Mouse (Mus musculus) hindbrain, embryonic 10.5 days (tissue): ENCODE results near the gene Ppp3ca. TPM values are rescaled to one million over a fixed set of nuclear protein-coding genes. Genes with fewer than 3 reads are reported as not detected.

ENCODE experiments used
- DNase-seq: peaks from one replicate; pipeline ENCODE4 v3.0.0-alpha.2; 2017; ENCODE audit warnings: low spot score
- H3K27ac ChIP-seq: fragments of 300-500 bp; sonication (generic); 2 replicates; pipeline ENCODE4 v1.5.1; 2016; ENCODE audit warnings: mild to moderate bottlenecking, moderate library complexity
- H3K27me3 ChIP-seq: fragments of 300-500 bp; sonication (generic); 2 replicates; pipeline ENCODE4 v1.6.1; 2016; ENCODE audit warnings: mild to moderate bottlenecking; ENCODE audit not compliant: poor library complexity, insufficient read depth, severe bottlenecking
- H3K36me3 ChIP-seq: fragments of 300-500 bp; sonication (generic); 2 replicates; pipeline ENCODE4 v1.6.1; 2016; ENCODE audit warnings: mild to moderate bottlenecking, moderate library complexity
- H3K4me1 ChIP-seq: fragments of 300-500 bp; sonication (generic); replicated peaks from 2 replicates; pipeline ENCODE4 v1.6.1; 2016; ENCODE audit warnings: mild to moderate bottlenecking
- H3K4me3 ChIP-seq: fragments of 300-500 bp; sonication (generic); 2 replicates; pipeline ENCODE4 v1.5.1; 2016; ENCODE audit warnings: mild to moderate bottlenecking, moderate library complexity
- H3K9me3 ChIP-seq: fragments of 300-500 bp; sonication (generic); 2 replicates; pipeline ENCODE4 v1.6.1; 2016; ENCODE audit warnings: mild to moderate bottlenecking, moderate library complexity
- WGBS: fragments of 180-500 bp; shearing (Covaris S2); methylation state at CpG from one replicate; pipeline ENCODE4 v1.1.7; 2016; 5-methylcytosine and 5-hydroxymethylcytosine counted together
- polyA plus RNA-seq: library from polyadenylated mRNA; unstranded; fragments of >200 nt; fragmentation: Nextera tagmentation; extraction: Ambion mirVana; gene quantifications from 2 replicates; pipeline ENCODE4 v1.2.1, GENCODE M21; 2016

The Ppp3ca gene
- polyA plus RNA-seq, 1 experiment from 2014 or later: 44.0 TPM

- WGBS: 77% methylated on average over 5 of the region's 5 CpGs
- DNase-seq: no peak
Observed at GRCm38 (mm10) chr3:136741659-136742058, 71.7 kb downstream of the Ppp3ca start.

GRCm38 (mm10) chr3:136742258-136743057 lies 72.5 kb downstream of the Ppp3ca start:
- Histone ChIP-seq H3K36me3 (no peaks in the 10 kb centered on the region), H3K4me3 (no peak overlapping the region), H3K27ac (no peak overlapping the region), H3K27me3 (no peaks in the 10 kb centered on the region), H3K4me1 (peaks cover 8% of the 10 kb centered on the region; the same call in 1 of the 2 replicates), H3K9me3 (no peaks in the 10 kb centered on the region)
- WGBS: 87% methylated on average over 9 of the region's 9 CpGs
- DNase-seq: no peak

More at GRCm38 (mm10) chr3:136741659-136742058, 71.7 kb downstream of the Ppp3ca start:
- Histone ChIP-seq H3K27ac (no peak overlapping the region), H3K27me3 (no peaks in the 10 kb centered on the region), H3K9me3 (no peaks in the 10 kb centered on the region), H3K4me1 (peaks cover 8% of the 10 kb centered on the region; the same call in 1 of the 2 replicates), H3K4me3 (no peak overlapping the region), H3K36me3 (no peaks in the 10 kb centered on the region)

GRCm38 (mm10) chr3:136744295-136744897 lies 74.5 kb downstream of the Ppp3ca start:
- 84% methylated on average over 10 of the region's 10 CpGs for WGBS
- no peaks in the 10 kb centered on the region for H3K36me3 ChIP-seq
- H3K4me3 ChIP-seq: no peak overlapping the region
- no peak for DNase-seq
- no peaks in the 10 kb centered on the region for H3K27me3 ChIP-seq
- H3K27ac ChIP-seq: no peak overlapping the region
- no peaks in the 10 kb centered on the region for H3K9me3 ChIP-seq
- H3K4me1 ChIP-seq: peaks cover 11% of the 10 kb centered on the region; the same call in 1 of the 2 replicates

GRCm38 (mm10) chr3:136745456-136745855 lies 75.5 kb downstream of the Ppp3ca start:
- 89% methylated on average over 7 of the region's 7 CpGs for WGBS
- H3K27me3 ChIP-seq: no peaks in the 10 kb centered on the region
- no peak overlapping the region for H3K4me3 ChIP-seq
- no peaks in the 10 kb centered on the region for H3K9me3 ChIP-seq
- no peak overlapping the region for H3K27ac ChIP-seq
- no peak for DNase-seq
- peaks cover 15% of the 10 kb centered on the region; the same call in 1 of the 2 replicates for H3K4me1 ChIP-seq
- H3K36me3 ChIP-seq: no peaks in the 10 kb centered on the region

GRCm38 (mm10) chr3:136748761-136749476 lies 79.0 kb downstream of the Ppp3ca start:
- 87% methylated on average over 6 of the region's 6 CpGs for WGBS
- no peak for DNase-seq
- peaks cover 17% of the 10 kb centered on the region for H3K4me1 ChIP-seq

GRCm38 (mm10) chr3:136749477-136749797 lies 79.5 kb downstream of the Ppp3ca start:
- H3K27me3 ChIP-seq: no peaks in the 10 kb centered on the region
- H3K9me3 ChIP-seq: no peaks in the 10 kb centered on the region
- H3K4me3 ChIP-seq: no peak overlapping the region
- H3K4me1 ChIP-seq: peaks cover 14% of the 10 kb centered on the region
- H3K36me3 ChIP-seq: no peaks in the 10 kb centered on the region
- DNase-seq: no peak
- no peak overlapping the region for H3K27ac ChIP-seq

More at GRCm38 (mm10) chr3:136748761-136749476, 79.0 kb downstream of the Ppp3ca start:
- Histone ChIP-seq H3K27me3 (no peaks in the 10 kb centered on the region), H3K9me3 (no peaks in the 10 kb centered on the region), H3K36me3 (no peaks in the 10 kb centered on the region), H3K27ac (no peak overlapping the region), H3K4me3 (no peak overlapping the region)

- H3K36me3 ChIP-seq: no peaks in the 10 kb centered on the region
- H3K27ac ChIP-seq: no peak overlapping the region
- no peak for DNase-seq
- H3K4me3 ChIP-seq: no peak overlapping the region
- 27% methylated on average over 2 of the region's 2 CpGs for WGBS
- peaks cover 13% of the 10 kb centered on the region for H3K4me1 ChIP-seq
- no peaks in the 10 kb centered on the region for H3K27me3 ChIP-seq
- no peaks in the 10 kb centered on the region for H3K9me3 ChIP-seq
Observed at GRCm38 (mm10) chr3:136749951-136750350, 80.0 kb downstream of the Ppp3ca start.

GRCm38 (mm10) chr3:136752126-136752716 lies 82.3 kb downstream of the Ppp3ca start:
- WGBS: 58% methylated on average over 5 of the region's 5 CpGs
- Histone ChIP-seq H3K36me3 (no peaks in the 10 kb centered on the region), H3K27ac (no peak overlapping the region), H3K4me3 (no peak overlapping the region), H3K4me1 (peaks cover 13% of the 10 kb centered on the region), H3K9me3 (no peaks in the 10 kb centered on the region), H3K27me3 (no peaks in the 10 kb centered on the region)
- DNase-seq: no peak

- Histone ChIP-seq H3K9me3 (no peaks in the 10 kb centered on the region), H3K4me3 (no peak overlapping the region), H3K27me3 (no peaks in the 10 kb centered on the region), H3K4me1 (peaks cover 12% of the 10 kb centered on the region), H3K27ac (no peak overlapping the region), H3K36me3 (no peaks in the 10 kb centered on the region)
- 91% methylated on average over 6 of the region's 6 CpGs for WGBS
- no peak for DNase-seq
Observed at GRCm38 (mm10) chr3:136756137-136756536, 86.2 kb downstream of the Ppp3ca start.

- Histone ChIP-seq H3K27ac (no peak overlapping the region), H3K4me1 (peaks cover 12% of the 10 kb centered on the region), H3K36me3 (no peaks in the 10 kb centered on the region), H3K27me3 (no peaks in the 10 kb centered on the region), H3K4me3 (no peak overlapping the region), H3K9me3 (no peaks in the 10 kb centered on the region)
- DNase-seq: no peak
- 95% methylated on average over 12 of the region's 12 CpGs for WGBS
Observed at GRCm38 (mm10) chr3:136759446-136759845, 89.5 kb downstream of the Ppp3ca start.

- no peaks in the 10 kb centered on the region for H3K27me3 ChIP-seq
- H3K4me3 ChIP-seq: no peak overlapping the region
- 81% methylated on average over 7 of the region's 7 CpGs for WGBS
- no peak overlapping the region for H3K27ac ChIP-seq
- no peaks in the 10 kb centered on the region for H3K36me3 ChIP-seq
- no peaks in the 10 kb centered on the region for H3K9me3 ChIP-seq
- peaks cover 12% of the 10 kb centered on the region for H3K4me1 ChIP-seq
- DNase-seq: no peak
Observed at GRCm38 (mm10) chr3:136761292-136761978, 91.5 kb downstream of the Ppp3ca start.

- WGBS: 82% methylated on average over 1 of the region's 1 CpGs
- no peaks in the 10 kb centered on the region for H3K27me3 ChIP-seq
- DNase-seq: no peak
Observed at GRCm38 (mm10) chr3:136761979-136762341, 92.0 kb downstream of the Ppp3ca start.

More at GRCm38 (mm10) chr3:136761979-136762341, 92.0 kb downstream of the Ppp3ca start:
- H3K4me1 ChIP-seq: peaks cover 12% of the 10 kb centered on the region
- no peak overlapping the region for H3K27ac ChIP-seq
- no peaks in the 10 kb centered on the region for H3K36me3 ChIP-seq
- H3K4me3 ChIP-seq: no peak overlapping the region
- H3K9me3 ChIP-seq: no peaks in the 10 kb centered on the region
